Mouse (Mus musculus): Measurements from ENCODE around the gene Pnpla1. TPM values are rescaled to one million over a fixed set of nuclear protein-coding genes. Genes with fewer than 3 reads are reported as not detected.

Gene Pnpla1
- polyA plus RNA-seq, 2 experiments from 2014 or later, result not detected

DNA sequence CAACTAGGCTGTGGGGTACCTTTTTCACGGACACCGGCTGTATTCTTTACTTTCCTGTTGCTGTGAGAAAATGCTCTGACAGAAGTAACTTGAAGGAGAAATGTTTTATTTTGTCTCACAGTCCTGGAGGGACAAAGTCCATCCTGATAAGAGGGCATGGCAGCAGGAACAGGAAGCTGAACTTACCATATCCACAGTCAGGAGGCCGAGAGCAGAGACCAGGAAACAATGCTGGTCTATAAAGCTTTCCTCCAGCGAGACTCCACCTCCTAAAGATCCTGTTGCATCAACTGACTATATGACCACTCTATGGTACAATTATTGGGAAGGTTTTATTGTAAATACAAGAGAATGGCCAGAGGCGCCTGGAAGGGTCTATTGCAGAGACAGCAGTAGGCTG, 14.5 kb upstream of the Pnpla1 start:
- ATAC-seq, result no peak

- no peak for ATAC-seq
Observed at GRCm38 (mm10) chr17:28846974-28847617, 11.1 kb upstream of the Pnpla1 start.

DNA sequence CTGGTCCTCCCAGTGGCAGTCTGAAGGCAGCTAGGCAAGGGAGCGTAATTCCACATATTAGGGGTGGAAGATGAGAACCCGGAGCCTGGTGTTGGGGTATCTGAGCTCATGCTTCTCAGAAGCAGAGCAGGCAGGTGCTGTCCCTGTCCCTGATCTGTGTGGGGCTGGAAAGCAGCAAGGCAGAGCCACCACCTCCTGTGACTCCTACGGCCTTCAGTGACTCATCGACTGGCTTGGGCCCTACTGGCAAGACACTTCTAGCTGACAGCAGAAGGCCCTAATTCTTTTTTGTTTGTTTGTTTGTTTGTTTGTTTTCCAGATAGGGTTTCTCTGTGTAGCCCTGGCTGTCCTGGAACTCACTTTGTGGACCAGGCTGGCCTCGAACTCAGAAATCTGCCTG, 7.7 kb upstream of the Pnpla1 start:
- ATAC-seq, result no peak

DNA sequence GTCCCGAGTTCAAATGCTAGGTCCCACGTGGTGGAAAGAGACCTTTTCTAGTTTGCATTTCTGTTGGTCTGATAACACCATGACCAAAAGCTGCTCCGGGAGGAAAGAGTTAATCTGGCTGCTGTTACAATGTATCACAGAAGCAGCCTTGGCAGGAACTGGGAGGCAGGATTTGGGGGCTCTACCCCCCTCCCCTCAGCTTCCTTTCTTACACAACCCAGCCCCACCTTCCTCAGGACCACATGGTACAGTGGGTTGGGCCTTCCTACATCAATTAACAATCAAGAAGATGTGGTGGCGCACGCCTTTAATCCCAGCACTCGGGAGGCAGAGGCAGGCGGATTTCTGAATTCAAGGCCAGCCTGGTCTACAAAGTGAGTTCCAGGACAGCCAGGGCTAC, 3.8 kb upstream of the Pnpla1 start:
- ATAC-seq, result no peak

DNA sequence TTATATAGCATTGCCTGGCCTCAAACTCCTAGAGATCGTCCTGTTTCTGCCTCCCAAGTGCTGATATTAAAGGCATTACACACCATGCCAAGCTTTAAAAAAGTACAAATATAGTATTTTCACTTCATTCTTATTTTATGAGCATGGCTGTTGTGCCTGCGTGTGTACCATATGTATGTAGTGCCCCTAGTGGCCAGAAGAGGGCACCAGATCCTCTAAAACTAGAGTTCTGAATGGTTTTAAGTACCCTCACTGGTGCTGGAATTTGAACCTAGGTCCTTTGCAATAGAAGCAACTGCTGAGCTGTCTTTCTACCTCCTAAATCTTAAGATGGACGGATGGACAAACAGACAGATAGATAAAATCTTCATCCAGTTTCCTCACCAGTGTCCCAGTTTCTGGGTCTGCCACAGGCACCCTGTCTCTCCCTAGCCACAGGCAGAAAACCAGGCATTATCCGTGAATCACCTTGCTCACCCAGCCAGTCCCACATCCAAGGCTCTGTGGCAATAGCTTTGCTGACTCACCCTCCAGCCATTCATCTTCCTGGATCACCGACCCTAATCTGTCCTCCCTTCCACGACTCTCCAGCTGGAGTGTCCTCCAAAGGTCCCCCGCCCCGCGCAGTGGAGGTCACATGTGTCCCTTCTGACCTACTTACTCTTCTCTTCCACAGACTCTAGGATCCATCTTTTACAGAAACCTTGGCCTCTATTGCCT, 2.9 kb upstream of the Pnpla1 start:
- ATAC-seq, result no peak

DNA sequence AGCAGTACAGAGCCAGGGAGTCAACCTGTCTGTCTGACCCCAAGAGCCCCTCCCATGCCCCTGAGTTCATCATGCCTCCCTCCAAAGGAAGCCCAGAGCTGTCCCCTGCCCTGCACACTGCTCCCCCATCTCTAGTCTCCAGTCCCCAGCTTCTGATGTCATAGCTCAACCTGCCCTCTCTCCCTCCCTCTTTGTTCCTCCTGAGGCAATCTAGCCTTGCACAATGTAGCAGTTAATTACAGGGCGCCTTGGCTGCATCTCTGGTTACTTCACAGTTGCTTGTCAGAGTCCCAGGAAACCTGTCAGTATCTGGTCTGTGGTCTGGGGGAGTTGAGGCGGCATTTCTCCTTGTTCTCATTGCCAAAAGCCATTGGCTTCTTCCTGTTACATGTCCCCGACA, 2.2 kb upstream of the Pnpla1 start:
- ATAC-seq, result no peak

DNA sequence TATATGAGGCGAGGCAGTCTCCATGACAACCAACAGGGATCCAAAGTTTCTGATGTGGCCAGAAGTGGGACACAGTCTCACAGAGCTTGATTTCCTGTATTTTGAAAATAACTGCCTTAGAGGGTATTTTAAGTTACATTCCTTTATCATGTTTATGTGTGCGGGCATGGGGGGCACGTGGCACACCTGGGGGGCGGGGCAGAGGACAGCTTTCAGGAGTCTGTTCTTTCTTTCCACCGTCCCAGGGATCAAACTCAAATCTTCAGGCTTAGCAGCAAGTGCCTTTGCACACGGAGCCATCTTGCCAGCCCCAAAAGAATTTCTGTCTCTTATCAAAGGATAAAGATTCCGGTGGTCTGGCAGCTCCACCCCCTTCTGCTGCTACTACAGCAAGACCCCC, 5.7 kb downstream of the Pnpla1 start:
- ATAC-seq, result no peak

DNA sequence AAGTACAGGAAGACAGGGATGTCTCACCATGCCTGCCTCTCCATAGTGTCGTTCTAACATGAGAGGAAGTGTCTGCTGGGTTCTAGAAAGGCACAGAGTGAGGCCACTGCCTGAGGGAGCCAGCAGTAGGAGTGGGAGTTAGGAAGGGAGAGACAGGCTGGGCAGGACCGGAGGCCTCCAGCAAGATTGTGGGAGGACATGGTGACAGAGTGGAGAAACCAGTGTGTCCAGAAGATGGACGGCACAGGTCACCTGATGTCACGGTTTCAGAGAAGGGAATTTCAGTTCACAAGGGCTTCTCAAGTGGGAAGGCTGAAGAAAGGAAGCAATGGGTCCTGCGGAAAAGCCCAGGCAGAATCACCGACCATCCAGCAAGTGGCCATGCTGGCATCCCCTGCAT, 6.3 kb downstream of the Pnpla1 start:
- no peak for ATAC-seq

DNA sequence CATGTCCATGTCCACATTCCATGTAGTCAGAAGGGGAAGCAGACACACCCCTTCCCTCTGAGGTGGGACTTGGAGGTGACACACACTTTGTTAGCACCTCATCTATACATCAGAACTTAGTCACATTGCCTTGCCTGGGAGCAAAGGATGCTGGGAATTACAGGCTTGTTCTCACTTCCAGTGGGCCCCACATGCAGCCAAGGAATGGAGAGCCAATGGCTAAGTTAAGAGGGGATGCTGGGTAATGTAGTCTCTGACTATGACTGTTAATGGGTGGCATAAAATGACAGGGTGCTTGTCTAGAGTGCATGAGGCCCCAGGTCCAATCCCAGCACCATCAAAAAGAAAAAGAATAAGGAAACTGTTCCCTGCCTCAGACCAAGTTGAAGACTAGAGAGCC, 8.7 kb downstream of the Pnpla1 start:
- no peak for ATAC-seq

GRCm38 (mm10) chr17:28867381-28867780, 9.2 kb downstream of the Pnpla1 start:
- ATAC-seq, result no peak

DNA sequence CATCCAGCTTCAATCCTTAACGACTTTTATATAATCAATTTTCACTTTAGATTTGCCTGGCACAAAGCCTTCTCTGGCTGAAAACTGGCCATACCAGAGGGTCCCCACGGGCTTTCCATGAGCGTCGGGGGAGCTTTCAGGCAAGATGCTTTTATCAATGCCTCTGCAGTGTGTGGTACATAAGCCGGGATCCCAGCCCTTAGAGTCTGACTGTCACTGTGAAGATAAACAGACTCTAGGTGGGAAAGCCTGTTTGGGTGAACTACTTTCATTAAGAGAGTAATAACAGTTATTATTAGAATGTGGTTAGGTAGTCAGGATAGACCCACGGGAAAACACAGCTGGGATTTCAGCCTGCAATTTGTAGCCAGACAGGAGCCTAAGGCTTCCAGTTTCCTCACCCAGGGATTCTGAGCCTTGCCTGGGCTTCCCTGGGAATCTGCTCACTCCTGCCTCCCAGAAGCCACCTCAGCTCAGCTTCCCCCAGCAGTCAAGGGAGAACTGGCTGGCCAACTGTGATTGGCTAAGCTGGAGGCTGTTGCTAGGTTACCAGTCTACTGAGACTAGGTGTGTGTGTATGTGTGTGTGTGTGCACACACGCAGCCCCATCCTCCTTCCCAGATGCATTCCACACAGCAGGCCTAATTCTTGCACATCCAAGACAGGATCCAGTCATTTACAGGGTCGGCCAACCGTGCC, 11.3 kb downstream of the Pnpla1 start:
- no peak for ATAC-seq

DNA sequence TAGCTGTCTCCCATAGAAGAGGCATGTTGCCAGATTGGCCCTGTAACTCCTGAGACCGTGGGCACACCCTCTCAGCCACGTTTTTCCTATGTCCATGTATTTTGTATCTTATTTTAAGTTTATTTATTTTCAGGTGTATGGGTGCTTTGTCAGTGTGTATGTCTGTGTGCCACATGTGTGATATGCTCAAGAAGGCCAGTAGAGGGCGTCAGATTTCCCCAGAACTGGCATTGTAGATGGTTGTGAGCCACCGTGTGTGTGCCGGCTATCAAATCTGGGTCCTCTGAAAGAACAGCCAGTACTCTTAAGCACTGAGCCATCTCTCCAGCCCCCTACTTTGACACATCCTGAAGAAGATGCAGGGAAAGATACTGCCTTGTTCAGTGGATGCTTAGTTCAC, 12.2 kb downstream of the Pnpla1 start:
- ATAC-seq, result no peak

GRCm38 (mm10) chr17:28871831-28872230, 13.6 kb downstream of the Pnpla1 start:
- no peak for ATAC-seq

DNA sequence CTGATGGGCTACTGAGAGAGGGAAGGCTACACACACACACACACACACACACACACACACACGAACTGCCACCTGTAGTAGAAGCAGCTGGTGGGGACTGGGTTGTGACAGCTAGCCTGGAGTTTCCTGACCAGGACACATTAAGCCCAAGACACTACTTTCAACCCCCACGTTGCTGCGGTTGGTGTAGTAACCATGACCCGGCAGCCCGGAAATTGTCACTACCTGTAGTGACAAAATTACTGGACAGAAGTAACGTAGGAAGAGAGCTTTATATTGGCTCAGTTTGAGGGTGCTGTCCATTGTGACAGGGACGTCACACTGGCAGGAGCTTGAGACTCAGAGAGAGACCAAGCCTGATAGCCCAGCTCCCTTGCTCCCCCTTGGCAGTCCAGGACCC, 14.1 kb downstream of the Pnpla1 start:
- no peak for ATAC-seq

GRCm38 (mm10) chr17:28874216-28874615, 16.0 kb downstream of the Pnpla1 start:
- no peak for ATAC-seq

GRCm38 (mm10) chr17:28874825-28875224, 16.6 kb downstream of the Pnpla1 start:
- no peak for ATAC-seq

GRCm38 (mm10) chr17:28875316-28875715, 17.1 kb downstream of the Pnpla1 start:
- no peak for ATAC-seq

DNA sequence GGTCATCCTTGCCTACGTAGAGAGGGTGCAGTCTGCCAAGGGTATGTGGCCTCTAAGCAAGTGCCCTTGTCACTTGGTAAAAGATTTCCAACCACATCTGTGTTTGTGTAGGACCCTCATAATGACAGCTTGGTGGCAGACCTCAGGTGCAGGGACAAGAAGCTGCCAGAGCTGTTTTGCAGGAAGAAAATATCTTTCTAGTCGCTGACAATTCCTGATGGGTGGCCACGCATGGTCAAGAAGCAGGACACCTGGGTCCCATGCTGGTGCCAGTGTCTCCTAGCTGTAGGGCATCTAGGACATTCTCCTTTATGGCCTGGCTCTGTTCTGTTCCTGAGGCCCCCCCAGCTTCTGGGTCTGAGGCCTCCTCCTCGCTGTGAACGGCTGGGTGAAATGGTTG, 18.1 kb downstream of the Pnpla1 start:
- ATAC-seq, result no peak

DNA sequence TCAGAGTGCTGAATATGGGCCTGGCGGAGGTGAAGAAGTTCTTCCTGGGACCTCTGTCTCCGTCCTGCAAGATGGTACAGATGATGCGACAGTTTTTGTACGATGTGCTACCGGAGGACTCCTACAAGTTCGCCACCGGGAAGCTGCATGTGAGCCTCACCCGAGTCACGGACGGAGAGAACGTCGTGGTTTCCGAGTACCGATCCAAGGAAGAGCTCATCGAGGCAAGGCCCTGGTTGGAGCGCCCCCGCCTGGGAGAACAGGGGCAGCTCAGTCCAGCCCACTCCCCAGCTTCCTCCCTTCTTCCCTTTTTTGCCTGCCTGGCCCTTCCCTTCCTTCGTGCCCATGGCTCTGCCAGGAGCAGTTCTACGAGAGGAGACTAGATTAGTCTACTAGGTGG, 18.6 kb downstream of the Pnpla1 start:
- no peak for ATAC-seq

DNA sequence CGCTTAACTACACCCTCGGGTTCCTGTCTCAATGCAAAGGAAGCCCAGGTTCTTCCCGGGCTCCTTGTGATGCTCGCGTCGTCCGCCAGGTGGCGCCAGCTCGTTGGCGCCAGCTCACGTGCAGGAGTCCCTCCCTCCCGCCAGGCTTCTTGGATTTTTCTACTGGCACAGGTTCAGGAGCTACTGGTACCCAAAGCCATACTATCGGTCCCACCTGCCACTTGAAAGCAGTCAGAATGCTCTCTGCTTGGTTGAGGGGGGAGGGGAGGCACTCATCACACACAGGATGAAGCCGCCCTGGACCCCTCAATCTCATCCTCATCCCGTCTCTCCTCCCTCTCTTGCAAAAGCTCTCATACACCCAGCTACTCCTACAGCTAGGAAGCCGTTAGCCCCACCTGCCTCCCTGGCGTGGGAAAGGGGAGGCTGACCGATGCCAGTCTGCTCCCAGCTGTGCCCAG, 21.8 kb downstream of the Pnpla1 start:
- no peak for ATAC-seq

- peak; percentile 91 for ATAC-seq
Observed at GRCm38 (mm10) chr17:28882316-28882715, 24.1 kb downstream of the Pnpla1 start.

GRCm38 (mm10) chr17:28882810-28883209, 24.6 kb downstream of the Pnpla1 start:
- ATAC-seq, result peak; percentile 45

DNA sequence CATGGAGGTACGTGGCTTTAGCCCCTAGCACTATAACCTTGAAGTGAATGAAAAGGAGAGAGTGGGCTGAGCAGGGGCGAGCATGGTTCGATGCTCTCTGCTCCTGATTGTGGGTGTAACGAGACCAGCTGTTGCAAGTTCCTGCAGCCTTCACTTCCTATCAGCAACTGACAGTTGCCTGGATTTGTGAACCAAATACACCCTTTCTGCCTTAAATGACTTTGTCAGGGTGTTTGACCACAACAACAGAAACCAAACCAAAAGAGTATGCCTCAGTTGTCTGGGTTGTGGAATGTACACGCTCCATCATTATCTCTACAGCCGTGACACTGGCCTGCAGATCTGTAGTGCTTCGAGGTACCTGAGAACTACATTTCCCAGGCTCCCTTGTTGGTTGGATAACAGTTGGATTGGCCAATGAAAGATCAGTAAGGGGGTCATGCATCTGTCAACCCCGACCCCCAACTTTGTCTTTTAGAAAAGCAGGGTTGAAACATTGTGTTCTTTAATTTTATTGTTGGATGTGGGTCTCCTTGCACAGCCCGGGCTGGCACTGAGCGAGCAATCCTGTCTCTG, 25.8 kb downstream of the Pnpla1 start:
- no peak for ATAC-seq

DNA sequence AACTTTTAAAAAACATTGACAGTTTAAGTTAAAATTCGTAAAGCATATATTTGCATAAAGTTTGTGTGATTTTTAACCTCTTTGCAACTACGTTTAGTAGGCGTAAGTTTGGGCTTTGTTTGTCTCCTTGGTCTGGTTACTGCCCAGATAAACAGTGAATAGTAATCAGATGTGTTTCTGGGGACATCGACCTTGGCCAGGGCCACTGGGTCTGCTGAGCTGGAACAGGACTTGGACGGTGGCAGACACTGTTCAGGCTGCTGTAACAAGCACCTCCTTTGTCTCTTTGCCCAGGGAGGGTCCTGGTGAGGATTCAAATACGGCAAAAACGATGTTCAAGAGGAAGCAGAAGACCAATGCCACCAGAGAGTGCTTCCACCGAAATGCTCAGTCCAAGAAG, 27.0 kb downstream of the Pnpla1 start:
- ATAC-seq, result no peak

Data from activated CD4-positive, CD25-positive, alpha-beta regulatory T cell, adult 4 months (primary cell).